Mouse (Mus musculus): ENCODE results near the gene Pygo2. TPM values are rescaled to one million over a fixed set of nuclear protein-coding genes. Genes with fewer than 3 reads are reported as not detected.
A peak's percentile ranks its signal among the peaks of the same experiment; 100 is the strongest.

Gene Pygo2
- total and polyA plus RNA-seq, 2 experiments from 2014 or later: 43.5 to 72.1 TPM

DNA sequence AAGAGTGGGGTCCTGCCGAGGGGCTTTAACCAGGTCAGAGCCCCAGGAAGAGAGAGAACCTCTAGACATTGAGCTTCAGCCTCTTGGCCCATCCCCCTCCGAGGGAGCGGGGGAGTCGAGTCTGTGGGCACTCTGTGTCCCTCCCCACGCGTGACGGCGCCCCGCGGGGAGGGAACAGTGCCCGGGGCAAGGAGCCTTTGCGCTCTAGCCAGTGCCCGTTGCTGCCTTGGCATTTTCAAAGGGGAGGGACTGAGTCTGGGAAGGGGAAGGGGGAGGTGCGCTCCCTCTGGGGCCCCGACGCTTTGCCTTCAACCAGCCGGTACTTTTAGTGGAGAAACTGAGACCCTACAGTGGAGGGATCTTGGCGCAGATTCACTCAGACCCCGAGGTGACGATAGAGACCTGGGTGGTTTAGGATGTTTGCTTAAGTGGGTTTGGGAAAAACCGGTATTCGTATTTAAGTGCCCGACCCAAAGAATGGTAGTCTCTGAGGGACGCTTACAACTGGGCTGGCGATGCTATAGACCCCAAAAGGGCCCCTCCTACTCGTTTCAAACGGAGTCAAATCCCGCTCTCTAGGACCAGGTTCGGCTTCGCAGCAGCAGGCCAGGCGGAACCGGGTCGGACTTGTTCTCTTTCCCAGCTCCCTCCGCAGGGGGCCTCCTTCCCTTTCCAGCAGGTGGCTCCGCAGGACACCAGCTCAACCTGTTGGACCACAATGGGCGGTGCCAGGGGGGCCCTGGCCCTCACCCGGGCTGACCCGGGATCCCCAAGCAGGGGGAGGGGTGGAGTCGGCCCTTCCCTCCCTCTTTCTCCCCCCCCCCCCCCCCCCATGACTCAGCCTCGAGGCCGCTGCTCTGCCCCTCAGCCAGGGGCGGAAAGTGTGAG is 35.8 kb upstream of the Pygo2 start, which contains the start of gene Zbtb7b:
Zbtb7b (minus strand) TSS at position 771 of the 888 bp plus-strand sequence.
- Histone ChIP-seq H3K4me1 (ENCODE audit: insufficient read depth) (peaks cover 27% of the 10 kb centered on the region), H3K36me3 (ENCODE audit: insufficient read depth) (no peaks in the 10 kb centered on the region), H3K4me2 (ENCODE audit: low read depth) (peak within 1 kb of the TSS; percentile 96), H3K27me3 (ENCODE audit: insufficient read depth, low read length) (peaks cover 8% of the 10 kb centered on the region; the same call in 1 of the 2 replicates), H3K27ac (ENCODE audit: low read depth, low read length) (peak within 1 kb of the TSS; percentile 69), H3K9ac (peak within 1 kb of the TSS; percentile 42), H3K4me3 (ENCODE audit: low read depth, low read length) (peak within 1 kb of the TSS; percentile 38), H3K9me3 (ENCODE audit: low read length) (no peaks in the 10 kb centered on the region)
- WGBS: under 1% methylated on average over 40 of the region's 42 CpGs
- DNase-seq: peak; percentile 48
- ATAC-seq: peak; percentile 60
- peak; percentile 28 for TF ChIP-seq CTCF (IDR thresholded peaks at IDR 0.05; ENCODE audit: low read depth)

DNA sequence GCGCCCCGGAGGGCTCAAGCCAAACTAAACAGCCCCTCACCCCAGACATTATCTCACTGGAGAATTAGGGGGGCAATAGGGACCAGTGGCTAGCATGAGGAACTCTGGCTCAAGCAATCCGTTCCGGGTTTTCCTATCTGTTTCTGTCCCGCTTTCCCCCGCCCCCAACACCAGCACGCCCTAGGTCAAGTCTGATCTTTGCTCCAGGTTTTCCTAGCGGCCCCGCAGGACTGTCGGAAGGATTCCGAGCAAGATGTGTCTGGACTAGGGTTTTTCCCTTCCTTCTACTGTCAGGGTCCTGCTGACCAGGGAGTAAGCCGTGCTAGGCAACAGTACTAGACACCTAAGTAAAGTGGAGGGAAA is 35.1 kb upstream of the Pygo2 start:
- 2% methylated on average over 12 of the region's 12 CpGs for WGBS
- no peak for TF ChIP-seq CTCF (IDR thresholded peaks at IDR 0.05; ENCODE audit: low read depth)
- Histone ChIP-seq H3K4me3 (ENCODE audit: low read depth, low read length) (peak overlapping the region; percentile 38), H3K9me3 (ENCODE audit: low read length) (no peaks in the 10 kb centered on the region), H3K4me1 (ENCODE audit: insufficient read depth) (peaks cover 27% of the 10 kb centered on the region), H3K4me2 (ENCODE audit: low read depth) (peak overlapping the region; percentile 96), H3K27ac (ENCODE audit: low read depth, low read length) (no peak overlapping the region), H3K27me3 (ENCODE audit: insufficient read depth, low read length) (peaks cover 8% of the 10 kb centered on the region; the same call in 1 of the 2 replicates), H3K36me3 (ENCODE audit: insufficient read depth) (no peaks in the 10 kb centered on the region), H3K9ac (0 out of 2 replicates have a peak overlapping the region, but pooled peaks have one; percentile 42)
- 0 out of 2 replicates have a peak, but pooled peaks have one; percentile 16 for ATAC-seq
- peak; percentile 67 for DNase-seq

DNA sequence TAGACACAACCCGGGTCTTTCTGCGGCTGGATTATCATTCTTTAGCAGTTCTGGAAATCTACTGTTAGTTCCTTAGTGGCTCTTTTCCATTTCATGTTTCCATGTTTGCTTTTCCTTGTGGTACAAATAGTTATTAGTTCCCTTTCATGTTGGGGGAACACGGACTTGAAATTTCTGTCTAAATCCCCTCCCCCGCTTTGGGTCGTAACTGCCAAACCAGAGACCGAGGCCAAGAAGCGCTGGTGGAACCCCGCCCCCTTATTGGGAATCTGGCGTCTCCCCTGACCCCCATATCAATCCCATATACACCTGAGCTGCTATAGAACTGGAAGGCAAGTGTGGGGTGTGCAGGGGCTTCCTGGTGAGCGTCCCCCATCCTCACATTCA is 34.6 kb upstream of the Pygo2 start:
- H3K36me3 ChIP-seq (ENCODE audit: insufficient read depth): no peaks in the 10 kb centered on the region
- H3K4me3 ChIP-seq (ENCODE audit: low read depth, low read length): no peak overlapping the region
- no peak for DNase-seq
- peaks cover 8% of the 10 kb centered on the region; the same call in 1 of the 2 replicates for H3K27me3 ChIP-seq (ENCODE audit: insufficient read depth, low read length)
- no peak for TF ChIP-seq CTCF (IDR thresholded peaks at IDR 0.05; ENCODE audit: low read depth)
- no peak for ATAC-seq
- H3K9ac ChIP-seq: no peak overlapping the region
- H3K27ac ChIP-seq (ENCODE audit: low read depth, low read length): no peak overlapping the region
- H3K4me1 ChIP-seq (ENCODE audit: insufficient read depth): peaks cover 27% of the 10 kb centered on the region
- no peaks in the 10 kb centered on the region for H3K9me3 ChIP-seq (ENCODE audit: low read length)
- H3K4me2 ChIP-seq (ENCODE audit: low read depth): peak overlapping the region; percentile 96
- WGBS: 6% methylated on average over 10 of the region's 10 CpGs

DNA sequence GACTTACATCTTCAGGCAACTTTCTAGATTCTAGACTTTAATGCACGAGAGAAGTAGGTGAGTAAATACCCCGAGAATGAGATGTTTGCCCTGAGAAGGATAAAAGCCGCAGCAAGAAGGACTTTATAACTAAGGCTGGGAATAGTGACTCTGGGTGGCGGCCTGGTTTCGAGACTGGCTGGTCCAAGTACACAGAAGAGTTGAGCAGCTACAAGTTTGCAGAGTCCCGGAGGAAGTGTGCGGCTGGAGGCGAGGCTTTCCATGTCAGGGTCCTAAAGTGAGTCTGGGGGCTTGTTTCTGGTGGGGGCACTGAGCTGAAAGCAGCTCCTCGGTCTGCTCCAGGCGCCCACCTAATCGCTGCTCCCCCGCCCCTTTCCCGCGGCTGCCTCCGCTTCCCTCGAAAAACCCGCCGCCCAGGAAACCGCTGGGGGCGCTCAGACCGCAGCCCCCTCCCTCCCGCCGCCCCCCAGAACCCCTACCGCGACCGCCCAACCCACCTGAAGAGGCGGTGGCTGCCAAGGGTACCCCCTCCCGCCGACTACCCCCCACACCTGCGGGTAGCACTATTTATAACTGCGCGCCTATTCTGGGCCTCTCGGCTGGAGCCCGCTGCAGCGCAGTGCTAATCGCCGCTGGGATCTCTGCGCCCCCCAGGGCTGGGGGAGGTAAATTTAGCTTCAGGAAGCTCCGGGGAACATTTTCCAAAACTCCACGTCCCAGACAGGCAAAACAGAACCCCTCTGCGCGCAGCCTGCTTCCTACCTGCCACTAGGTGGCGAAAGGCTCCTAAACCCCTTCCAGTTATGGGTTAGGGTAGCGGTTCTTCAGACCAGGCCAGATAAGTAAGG is 34.0 kb upstream of the Pygo2 start:
- WGBS: 3% methylated on average over 43 of the region's 44 CpGs
- peaks cover 8% of the 10 kb centered on the region; the same call in 1 of the 2 replicates for H3K27me3 ChIP-seq (ENCODE audit: insufficient read depth, low read length)
- peak; percentile 78 for DNase-seq
- TF ChIP-seq CTCF (IDR thresholded peaks at IDR 0.05; ENCODE audit: low read depth): peak; percentile 90
- H3K9ac ChIP-seq: no peak overlapping the region
- no peaks in the 10 kb centered on the region for H3K36me3 ChIP-seq (ENCODE audit: insufficient read depth)
- no peak for ATAC-seq
- H3K9me3 ChIP-seq (ENCODE audit: low read length): no peaks in the 10 kb centered on the region
- H3K4me3 ChIP-seq (ENCODE audit: low read depth, low read length): peak overlapping the region; percentile 31
- H3K4me1 ChIP-seq (ENCODE audit: insufficient read depth): peaks cover 25% of the 10 kb centered on the region
- no peak overlapping the region for H3K27ac ChIP-seq (ENCODE audit: low read depth, low read length)
- peak overlapping the region; percentile 96 for H3K4me2 ChIP-seq (ENCODE audit: low read depth)

DNA sequence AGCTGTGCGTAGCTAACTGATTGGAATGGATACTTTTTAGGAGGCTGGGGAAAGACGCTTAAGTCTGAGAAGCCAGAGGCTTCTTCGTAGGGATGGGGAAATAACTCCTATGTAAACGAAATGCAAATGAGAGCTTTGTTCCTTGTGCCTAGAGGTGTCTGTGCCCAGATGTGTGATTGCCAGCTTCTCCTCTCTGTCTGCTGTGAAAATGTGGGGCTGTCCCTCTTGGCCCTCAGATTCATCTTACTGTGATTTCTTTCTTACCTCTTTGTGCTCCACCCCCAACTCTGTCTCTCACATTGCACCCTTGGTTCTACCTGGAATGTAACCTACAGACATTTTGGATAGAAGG is 33.4 kb upstream of the Pygo2 start:
- no peak for ATAC-seq
- peak overlapping the region; percentile 31 for H3K4me3 ChIP-seq (ENCODE audit: low read depth, low read length)

DNA sequence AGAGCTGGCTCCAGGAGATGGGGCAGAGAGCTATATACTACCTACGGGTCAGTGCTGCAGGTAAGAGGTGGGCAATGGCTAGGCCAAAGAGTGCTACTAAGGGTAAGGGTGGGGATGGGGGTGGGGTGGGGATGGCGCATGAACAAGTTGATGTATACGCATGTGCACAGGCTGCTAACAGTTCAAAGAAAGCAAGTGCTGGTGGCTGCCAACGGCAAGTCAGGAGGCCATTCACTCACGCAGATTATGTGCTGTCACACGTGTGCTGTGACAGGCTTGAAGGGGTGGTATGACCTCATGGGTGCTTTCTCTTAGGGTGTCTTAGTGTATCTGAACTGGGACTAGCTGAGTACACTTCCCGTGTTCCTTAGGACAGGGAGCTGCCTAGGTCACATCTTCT is 28.7 kb upstream of the Pygo2 start:
- no peak overlapping the region for H3K4me2 ChIP-seq (ENCODE audit: low read depth)
- no peak overlapping the region for H3K9ac ChIP-seq
- ATAC-seq: no peak
- TF ChIP-seq CTCF (IDR thresholded peaks at IDR 0.05; ENCODE audit: low read depth): no peak
- H3K27ac ChIP-seq (ENCODE audit: low read depth, low read length): no peak overlapping the region
- no peak for DNase-seq
- 91% methylated on average over 7 of the region's 7 CpGs for WGBS
- no peak overlapping the region for H3K4me3 ChIP-seq (ENCODE audit: low read depth, low read length)
- H3K4me1 ChIP-seq (ENCODE audit: insufficient read depth): no peaks in the 10 kb centered on the region
- no peaks in the 10 kb centered on the region for H3K9me3 ChIP-seq (ENCODE audit: low read length)
- H3K36me3 ChIP-seq (ENCODE audit: insufficient read depth): peaks cover 42% of the 10 kb centered on the region
- H3K27me3 ChIP-seq (ENCODE audit: insufficient read depth, low read length): no peaks in the 10 kb centered on the region

More for the DNA sequence above, 33.4 kb upstream of the Pygo2 start:
- H3K27me3 ChIP-seq (ENCODE audit: insufficient read depth, low read length): peaks cover 8% of the 10 kb centered on the region; the same call in 1 of the 2 replicates
- TF ChIP-seq CTCF (IDR thresholded peaks at IDR 0.05; ENCODE audit: low read depth): no peak
- peaks cover 19% of the 10 kb centered on the region for H3K4me1 ChIP-seq (ENCODE audit: insufficient read depth)
- no peak for DNase-seq
- peaks cover 5% of the 10 kb centered on the region; the same call in 1 of the 2 replicates for H3K36me3 ChIP-seq (ENCODE audit: insufficient read depth)
- no peaks in the 10 kb centered on the region for H3K9me3 ChIP-seq (ENCODE audit: low read length)
- WGBS: 5% methylated on average over 4 of the region's 4 CpGs
- H3K4me2 ChIP-seq (ENCODE audit: low read depth): peak overlapping the region; percentile 96
- no peak overlapping the region for H3K9ac ChIP-seq
- no peak overlapping the region for H3K27ac ChIP-seq (ENCODE audit: low read depth, low read length)

All from forebrain, postnatal 0 days (tissue).